Mouse (Mus musculus): ENCODE measurements around the gene Atf5. TPM values are rescaled to one million over a fixed set of nuclear protein-coding genes. Genes with fewer than 3 reads are reported as not detected.
A peak's percentile ranks its signal among the peaks of the same experiment; 100 is the strongest.

Atf5 gene
- polyA plus RNA-seq, 1 experiment: 76.5 TPM

GRCm38 (mm10) chr7:44860576-44861428 is 44.3 kb upstream of the Atf5 start:
- TF ChIP-seq POLR2A (IDR thresholded peaks at IDR 0.05; ENCODE audit: control insufficient read depth, extremely low read depth, insufficient read depth, low read length, poor library complexity) (no peak), CTCF (IDR thresholded peaks at IDR 0.05; ENCODE audit: borderline replicate concordance, control insufficient read depth, extremely low read depth, insufficient read depth, low read length, poor library complexity) (peak; percentile 77; the same call in 1 of the 2 replicates)
- Histone ChIP-seq H3K36me3 (ENCODE audit: control insufficient read depth, insufficient read depth, low read length) (peaks cover 27% of the 10 kb centered on the region), H3K4me3 (ENCODE audit: control insufficient read depth, insufficient read depth, low read length) (no peak overlapping the region), H3K27me3 (ENCODE audit: control insufficient read depth, insufficient read depth, low read length) (no peaks in the 10 kb centered on the region), H3K27ac (ENCODE audit: control insufficient read depth, insufficient read depth, low read length) (no peak overlapping the region), H3K4me1 (replicated peaks; ENCODE audit: control insufficient read depth, insufficient read depth, low read length) (peaks cover 17% of the 10 kb centered on the region)
- WGBS: 74% methylated on average over 22 of the region's 22 CpGs
- DNase-seq: peak; percentile 67

DNA sequence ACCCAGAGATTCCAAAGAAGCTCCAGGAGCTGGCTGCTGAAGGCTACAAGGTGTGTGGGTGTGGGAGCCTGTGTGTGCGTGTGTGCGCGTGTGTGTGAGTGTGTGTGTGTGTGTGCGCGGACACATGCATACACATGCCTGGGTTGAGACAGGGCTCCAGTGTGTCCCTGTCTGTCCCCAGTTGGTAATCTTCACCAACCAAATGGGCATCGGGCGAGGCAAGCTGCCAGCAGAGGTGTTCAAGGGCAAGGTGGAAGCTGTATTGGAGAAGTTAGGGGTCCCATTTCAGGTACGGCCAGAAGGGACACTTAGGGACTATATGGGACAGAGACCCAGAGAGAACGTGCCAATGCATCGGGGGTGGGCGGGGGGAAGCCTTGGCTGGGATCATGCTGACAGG is 43.4 kb upstream of the Atf5 start:
- no peak overlapping the region for H3K4me3 ChIP-seq (ENCODE audit: control insufficient read depth, insufficient read depth, low read length)
- H3K27me3 ChIP-seq (ENCODE audit: control insufficient read depth, insufficient read depth, low read length): no peaks in the 10 kb centered on the region
- H3K27ac ChIP-seq (ENCODE audit: control insufficient read depth, insufficient read depth, low read length): no peak overlapping the region
- WGBS: 93% methylated on average over 11 of the region's 11 CpGs
- DNase-seq: no peak
- no peak for TF ChIP-seq CTCF (IDR thresholded peaks at IDR 0.05; ENCODE audit: borderline replicate concordance, control insufficient read depth, extremely low read depth, insufficient read depth, low read length, poor library complexity)
- TF ChIP-seq POLR2A (IDR thresholded peaks at IDR 0.05; ENCODE audit: control insufficient read depth, extremely low read depth, insufficient read depth, low read length, poor library complexity): no peak
- peaks cover 26% of the 10 kb centered on the region for H3K4me1 ChIP-seq (replicated peaks; ENCODE audit: control insufficient read depth, insufficient read depth, low read length)
- H3K36me3 ChIP-seq (ENCODE audit: control insufficient read depth, insufficient read depth, low read length): peaks cover 27% of the 10 kb centered on the region

- peaks cover 8% of the 10 kb centered on the region; the same call in 1 of the 2 replicates for H3K36me3 ChIP-seq (ENCODE audit: control insufficient read depth, insufficient read depth, low read length)
- no peak for DNase-seq
- WGBS: 37% methylated on average over 8 of the region's 8 CpGs
- no peak for TF ChIP-seq CTCF (IDR thresholded peaks at IDR 0.05; ENCODE audit: borderline replicate concordance, control insufficient read depth, extremely low read depth, insufficient read depth, low read length, poor library complexity)
- TF ChIP-seq POLR2A (IDR thresholded peaks at IDR 0.05; ENCODE audit: control insufficient read depth, extremely low read depth, insufficient read depth, low read length, poor library complexity): no peak
- no peak overlapping the region for H3K27ac ChIP-seq (ENCODE audit: control insufficient read depth, insufficient read depth, low read length)
- peaks cover 34% of the 10 kb centered on the region for H3K4me1 ChIP-seq (replicated peaks; ENCODE audit: control insufficient read depth, insufficient read depth, low read length)
- H3K27me3 ChIP-seq (ENCODE audit: control insufficient read depth, insufficient read depth, low read length): no peaks in the 10 kb centered on the region
- H3K4me3 ChIP-seq (ENCODE audit: control insufficient read depth, insufficient read depth, low read length): 0 out of 2 replicates have a peak overlapping the region, but pooled peaks have one; percentile 88
Measured at GRCm38 (mm10) chr7:44857905-44858304, 41.4 kb upstream of the Atf5 start.

GRCm38 (mm10) chr7:44857042-44857552 is 40.6 kb upstream of the Atf5 start, which contains the start of gene Pnkp:
Gene Pnkp (plus strand): TSS chr7:44857139.
- peak; percentile 58 for TF ChIP-seq POLR2A (IDR thresholded peaks at IDR 0.05; ENCODE audit: control insufficient read depth, extremely low read depth, insufficient read depth, low read length, poor library complexity)
- TF ChIP-seq CTCF (IDR thresholded peaks at IDR 0.05; ENCODE audit: borderline replicate concordance, control insufficient read depth, extremely low read depth, insufficient read depth, low read length, poor library complexity): peak; percentile 37; the same call in 1 of the 2 replicates
- Histone ChIP-seq H3K4me3 (ENCODE audit: control insufficient read depth, insufficient read depth, low read length) (peak within 1 kb of the TSS; percentile 88), H3K27ac (ENCODE audit: control insufficient read depth, insufficient read depth, low read length) (peak within 1 kb of the TSS; percentile 85), H3K27me3 (ENCODE audit: control insufficient read depth, insufficient read depth, low read length) (no peaks in the 10 kb centered on the region), H3K36me3 (ENCODE audit: control insufficient read depth, insufficient read depth, low read length) (no peaks in the 10 kb centered on the region; the same call in 1 of the 2 replicates), H3K4me1 (replicated peaks; ENCODE audit: control insufficient read depth, insufficient read depth, low read length) (peaks cover 34% of the 10 kb centered on the region)
- DNase-seq: peak; percentile 84
- under 1% methylated on average over 32 of the region's 32 CpGs for WGBS

- H3K27ac ChIP-seq (ENCODE audit: control insufficient read depth, insufficient read depth, low read length): peak overlapping the region; percentile 85
- DNase-seq: peak; percentile 56
- no peak for TF ChIP-seq POLR2A (IDR thresholded peaks at IDR 0.05; ENCODE audit: control insufficient read depth, extremely low read depth, insufficient read depth, low read length, poor library complexity)
- no peak for TF ChIP-seq CTCF (IDR thresholded peaks at IDR 0.05; ENCODE audit: borderline replicate concordance, control insufficient read depth, extremely low read depth, insufficient read depth, low read length, poor library complexity)
- H3K4me3 ChIP-seq (ENCODE audit: control insufficient read depth, insufficient read depth, low read length): no peak overlapping the region
- no peaks in the 10 kb centered on the region for H3K27me3 ChIP-seq (ENCODE audit: control insufficient read depth, insufficient read depth, low read length)
- peaks cover 34% of the 10 kb centered on the region for H3K4me1 ChIP-seq (replicated peaks; ENCODE audit: control insufficient read depth, insufficient read depth, low read length)
- H3K36me3 ChIP-seq (ENCODE audit: control insufficient read depth, insufficient read depth, low read length): no peaks in the 10 kb centered on the region
- 24% methylated on average over 9 of the region's 9 CpGs for WGBS
Measured at GRCm38 (mm10) chr7:44856265-44856916, 39.9 kb upstream of the Atf5 start.

DNA sequence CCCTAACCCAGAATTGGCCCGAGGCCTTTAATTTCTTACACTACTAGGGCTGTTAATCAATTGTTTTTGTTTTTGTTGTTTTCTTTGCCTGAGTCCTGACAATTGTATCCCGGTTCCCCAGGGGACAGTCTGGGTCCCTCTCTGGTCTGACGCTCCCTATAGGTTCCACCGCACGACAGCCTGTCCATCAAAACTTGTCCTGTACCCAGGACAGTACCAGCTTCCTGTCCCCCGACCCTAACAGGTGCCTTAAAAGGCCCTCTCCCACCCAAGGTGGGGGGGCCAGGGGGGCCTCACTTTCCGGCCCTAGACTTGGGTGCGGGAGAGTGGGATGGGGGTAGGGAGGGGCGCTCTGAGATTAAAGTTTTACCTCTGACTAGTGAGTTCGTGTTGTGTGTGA is 38.6 kb upstream of the Atf5 start:
- peaks cover 44% of the 10 kb centered on the region for H3K4me1 ChIP-seq (replicated peaks; ENCODE audit: control insufficient read depth, insufficient read depth, low read length)
- WGBS: 39% methylated on average over 10 of the region's 10 CpGs
- no peaks in the 10 kb centered on the region for H3K36me3 ChIP-seq (ENCODE audit: control insufficient read depth, insufficient read depth, low read length)

More for the DNA sequence above, 38.6 kb upstream of the Atf5 start:
- Histone ChIP-seq H3K4me3 (ENCODE audit: control insufficient read depth, insufficient read depth, low read length) (peak overlapping the region; percentile 97), H3K27ac (ENCODE audit: control insufficient read depth, insufficient read depth, low read length) (peak overlapping the region; percentile 85), H3K27me3 (ENCODE audit: control insufficient read depth, insufficient read depth, low read length) (no peaks in the 10 kb centered on the region)
- TF ChIP-seq CTCF (IDR thresholded peaks at IDR 0.05; ENCODE audit: borderline replicate concordance, control insufficient read depth, extremely low read depth, insufficient read depth, low read length, poor library complexity) (no peak), POLR2A (IDR thresholded peaks at IDR 0.05; ENCODE audit: control insufficient read depth, extremely low read depth, insufficient read depth, low read length, poor library complexity) (no peak)
- peak; percentile 40 for DNase-seq

Data from thymus, adult 2 months (tissue).